Mouse (Mus musculus) forebrain, embryonic 16.5 days (tissue): ENCODE results near the gene Gdnf. TPM values are rescaled to one million over a fixed set of nuclear protein-coding genes. Genes with fewer than 3 reads are reported as not detected.

Experiments
- ATAC-seq: fragments of 200-750 bp; cut with Nextera tagmentation; 2 replicates; pipeline ENCODE4 v1.8.0; 2017; ENCODE audit warnings: mild to moderate bottlenecking, moderate library complexity
- H3K27ac ChIP-seq: fragments of 300-500 bp; sonication (generic); 2 replicates; pipeline ENCODE4 v1.5.1; 2014; ENCODE audit warnings: low read length, control low read depth
- H3K27me3 ChIP-seq: fragments of 300-500 bp; sonication (generic); replicated peaks from 2 replicates; pipeline ENCODE4 v1.6.1; 2014; ENCODE audit warnings: low read length; ENCODE audit not compliant: control insufficient read depth, insufficient read depth
- H3K36me3 ChIP-seq: fragments of 300-500 bp; sonication (generic); 2 replicates; pipeline ENCODE4 v1.6.1; 2014; ENCODE audit not compliant: control insufficient read depth, insufficient read depth
- H3K4me1 ChIP-seq: fragments of 300-500 bp; sonication (generic); replicated peaks from 2 replicates; pipeline ENCODE4 v1.6.1; 2014; ENCODE audit warnings: low read length; ENCODE audit not compliant: control insufficient read depth, insufficient read depth
- H3K4me2 ChIP-seq: fragments of 300-500 bp; sonication (generic); 2 replicates; pipeline ENCODE4 v1.6.1; 2014; ENCODE audit warnings: mild to moderate bottlenecking, low read length, control low read depth
- H3K4me3 ChIP-seq: fragments of 300-500 bp; sonication (generic); replicated peaks from 2 replicates; pipeline ENCODE4 v1.5.1; 2014; ENCODE audit warnings: mild to moderate bottlenecking, low read length, control low read depth
- H3K9ac ChIP-seq: fragments of 300-500 bp; sonication (generic); replicated peaks from 2 replicates; pipeline ENCODE4 v1.6.1; 2014; ENCODE audit warnings: low read depth, low read length, control low read depth
- H3K9me3 ChIP-seq: fragments of 300-500 bp; sonication (generic); 2 replicates; pipeline ENCODE4 v1.6.1; 2016; ENCODE audit warnings: low read length; ENCODE audit not compliant: control insufficient read depth
- WGBS: fragments of 180-500 bp; shearing (Covaris S2); extraction: QIAGEN DNeasy Blood & Tissue Kit; methylation state at CpG from one replicate; pipeline ENCODE4 v1.1.7; 2014; 5-methylcytosine and 5-hydroxymethylcytosine counted together
- polyA plus RNA-seq: library from polyadenylated mRNA; unstranded; fragments of >200 nt; fragmentation: Nextera tagmentation; extraction: Ambion mirVana; gene quantifications from 2 replicates; pipeline ENCODE4 v1.2.1, GENCODE M21; 2015

Gene Gdnf
- polyA plus RNA-seq, 1 experiment from 2014 or later: 0.18 TPM

GRCm38 (mm10) chr15:7841664-7842063 is 31.0 kb downstream of the Gdnf start:
- no peaks in the 10 kb centered on the region; the same call in 1 of the 2 replicates for H3K4me1 ChIP-seq
- 88% methylated on average over 1 of the region's 1 CpGs for WGBS
- H3K27ac ChIP-seq: no peak overlapping the region
- no peaks in the 10 kb centered on the region for H3K36me3 ChIP-seq
- no peak overlapping the region for H3K4me3 ChIP-seq
- H3K4me2 ChIP-seq: no peak overlapping the region
- H3K9ac ChIP-seq: no peak overlapping the region
- H3K27me3 ChIP-seq: no peaks in the 10 kb centered on the region
- no peaks in the 10 kb centered on the region for H3K9me3 ChIP-seq
- ATAC-seq: no peak

GRCm38 (mm10) chr15:7842398-7842797 is 31.8 kb downstream of the Gdnf start:
- H3K4me2 ChIP-seq: no peak overlapping the region
- no peaks in the 10 kb centered on the region for H3K9me3 ChIP-seq
- WGBS: 92% methylated on average over 4 of the region's 4 CpGs
- H3K27ac ChIP-seq: no peak overlapping the region
- no peak overlapping the region for H3K9ac ChIP-seq
- no peak for ATAC-seq
- H3K27me3 ChIP-seq: no peaks in the 10 kb centered on the region
- H3K4me1 ChIP-seq: no peaks in the 10 kb centered on the region; the same call in 1 of the 2 replicates
- no peak overlapping the region for H3K4me3 ChIP-seq
- H3K36me3 ChIP-seq: no peaks in the 10 kb centered on the region

- no peaks in the 10 kb centered on the region for H3K9me3 ChIP-seq
- no peak overlapping the region for H3K4me2 ChIP-seq
- ATAC-seq: no peak
- H3K27me3 ChIP-seq: no peaks in the 10 kb centered on the region
- H3K36me3 ChIP-seq: no peaks in the 10 kb centered on the region
- WGBS: 39% methylated on average over 13 of the region's 13 CpGs
- H3K9ac ChIP-seq: no peak overlapping the region
- no peaks in the 10 kb centered on the region for H3K4me1 ChIP-seq
- H3K27ac ChIP-seq: no peak overlapping the region
- H3K4me3 ChIP-seq: no peak overlapping the region
Observed at GRCm38 (mm10) chr15:7857418-7857817, 46.8 kb downstream of the Gdnf start.

- Histone ChIP-seq H3K9ac (no peak overlapping the region), H3K36me3 (no peaks in the 10 kb centered on the region), H3K4me3 (no peak overlapping the region), H3K9me3 (no peaks in the 10 kb centered on the region), H3K27me3 (no peaks in the 10 kb centered on the region), H3K4me2 (no peak overlapping the region), H3K27ac (no peak overlapping the region), H3K4me1 (no peaks in the 10 kb centered on the region)
- 90% methylated on average over 5 of the region's 5 CpGs for WGBS
- no peak for ATAC-seq
Observed at GRCm38 (mm10) chr15:7858841-7859240, 48.2 kb downstream of the Gdnf start.

GRCm38 (mm10) chr15:7862890-7863289 is 52.2 kb downstream of the Gdnf start:
- WGBS: 89% methylated on average over 5 of the region's 5 CpGs
- no peaks in the 10 kb centered on the region for H3K4me1 ChIP-seq
- no peak overlapping the region for H3K27ac ChIP-seq
- H3K27me3 ChIP-seq: no peaks in the 10 kb centered on the region
- no peaks in the 10 kb centered on the region for H3K9me3 ChIP-seq
- no peak overlapping the region for H3K9ac ChIP-seq
- no peaks in the 10 kb centered on the region for H3K36me3 ChIP-seq
- no peak for ATAC-seq
- H3K4me3 ChIP-seq: no peak overlapping the region
- no peak overlapping the region for H3K4me2 ChIP-seq

GRCm38 (mm10) chr15:7863328-7863727 is 52.7 kb downstream of the Gdnf start:
- Histone ChIP-seq H3K9me3 (no peaks in the 10 kb centered on the region), H3K4me3 (no peak overlapping the region), H3K9ac (no peak overlapping the region), H3K27me3 (no peaks in the 10 kb centered on the region), H3K36me3 (no peaks in the 10 kb centered on the region), H3K27ac (no peak overlapping the region), H3K4me1 (no peaks in the 10 kb centered on the region), H3K4me2 (no peak overlapping the region)
- 67% methylated on average over 5 of the region's 5 CpGs for WGBS
- ATAC-seq: no peak

- Histone ChIP-seq H3K4me1 (no peaks in the 10 kb centered on the region), H3K4me2 (no peak overlapping the region), H3K27ac (no peak overlapping the region), H3K27me3 (no peaks in the 10 kb centered on the region), H3K4me3 (no peak overlapping the region), H3K36me3 (no peaks in the 10 kb centered on the region), H3K9me3 (no peaks in the 10 kb centered on the region), H3K9ac (no peak overlapping the region)
- WGBS: 90% methylated on average over 3 of the region's 3 CpGs
- ATAC-seq: no peak
Observed at GRCm38 (mm10) chr15:7865305-7865704, 54.7 kb downstream of the Gdnf start.

GRCm38 (mm10) chr15:7872473-7872872 is 61.8 kb downstream of the Gdnf start:
- H3K27ac ChIP-seq: no peak overlapping the region
- no peaks in the 10 kb centered on the region for H3K27me3 ChIP-seq
- WGBS: 71% methylated on average over 5 of the region's 5 CpGs
- ATAC-seq: no peak
- no peak overlapping the region for H3K9ac ChIP-seq
- H3K36me3 ChIP-seq: no peaks in the 10 kb centered on the region
- no peak overlapping the region for H3K4me2 ChIP-seq
- H3K9me3 ChIP-seq: no peaks in the 10 kb centered on the region
- no peaks in the 10 kb centered on the region for H3K4me1 ChIP-seq
- no peak overlapping the region for H3K4me3 ChIP-seq

GRCm38 (mm10) chr15:7875879-7876278 is 65.2 kb downstream of the Gdnf start:
- WGBS: 68% methylated on average over 6 of the region's 6 CpGs
- ATAC-seq: no peak

More at GRCm38 (mm10) chr15:7875879-7876278, 65.2 kb downstream of the Gdnf start:
- Histone ChIP-seq H3K4me2 (no peak overlapping the region), H3K27ac (no peak overlapping the region), H3K4me3 (no peak overlapping the region), H3K9me3 (no peaks in the 10 kb centered on the region), H3K27me3 (no peaks in the 10 kb centered on the region), H3K36me3 (no peaks in the 10 kb centered on the region), H3K4me1 (no peaks in the 10 kb centered on the region), H3K9ac (no peak overlapping the region)
